Mouse (Mus musculus): ENCODE measurements around the gene Dap3.
"Not testable (repeated sequence)": the region's sequence is repeated elsewhere in the genome, so short reads cannot be mapped to it uniquely, and the experiment has no call there.

- not testable (repeated sequence) for TF ChIP-seq USF2 (conservative IDR thresholded peaks at IDR 0.05; ENCODE audit: low read depth, low read length); SIN3A (IDR thresholded peaks at IDR 0.05; ENCODE audit: low read length); MAX (IDR thresholded peaks at IDR 0.05; ENCODE audit: low read length); MEF2A (IDR thresholded peaks at IDR 0.05; ENCODE audit: borderline replicate concordance, low read depth, low read length); CTCF (conservative IDR thresholded peaks at IDR 0.05 in 1 of 2, IDR thresholded peaks at IDR 0.05 in 1 of 2; ENCODE audit: low read depth in 2 of 2, low read length in 2 of 2)
These were observed 68.4 kb downstream of the Dap3 start for GRCm38 (mm10) chr3:88882536-88882935.
